Mouse (Mus musculus) ES-E14 (cell line): Measurements from ENCODE around the gene Ptpn1. TPM values are rescaled to one million over a fixed set of nuclear protein-coding genes. Genes with fewer than 3 reads are reported as not detected.

Source experiments
- DNase-seq: peaks from one replicate; pipeline ENCODE4 v3.0.0-alpha.2; 2013; ENCODE audit warnings: low read depth, low spot score
- H3K27ac ChIP-seq: 2 replicates; pipeline ENCODE4 v1.5.1; 2012; ENCODE audit warnings: low read depth, mild to moderate bottlenecking, low read length, moderate library complexity, mixed read lengths; ENCODE audit not compliant: poor library complexity, insufficient read depth, severe bottlenecking
- H3K36me3 ChIP-seq: 2 replicates; pipeline ENCODE4 v1.6.1; 2012; ENCODE audit warnings: mild to moderate bottlenecking, low read length, moderate library complexity, mixed read lengths; ENCODE audit not compliant: control insufficient read depth, poor library complexity, insufficient read depth, severe bottlenecking
- H3K4me1 ChIP-seq, 2 experiments: fragments of 150-350 bp in 1 of 2; sonication (generic) in 1 of 2; 2 replicates each; pipeline ENCODE4 v1.6.1; 2012; ENCODE audit warnings: low read length in 2 of 2, mild to moderate bottlenecking in 1 of 2, mixed read lengths in 1 of 2; ENCODE audit not compliant: control insufficient read depth in 2 of 2, insufficient read depth in 2 of 2, poor library complexity in 1 of 2
- H3K4me3 ChIP-seq, 2 experiments: fragments of 150-350 bp in 1 of 2; sonication (generic) in 1 of 2; 2 replicates each; pipeline ENCODE4 v1.5.1; 2012; ENCODE audit warnings: low read length in 2 of 2, low read depth in 1 of 2, mild to moderate bottlenecking in 1 of 2, mixed read lengths in 1 of 2; ENCODE audit not compliant: insufficient read depth in 1 of 2, poor library complexity in 1 of 2, severe bottlenecking in 1 of 2
- H3K9ac ChIP-seq: 2 replicates; pipeline ENCODE4 v1.6.1; 2012; ENCODE audit warnings: low read depth, mild to moderate bottlenecking, low read length, mixed read lengths; ENCODE audit not compliant: poor library complexity, insufficient read depth, severe bottlenecking
- H3K9me3 ChIP-seq: fragments of 150-350 bp; sonication (generic); 2 replicates; pipeline ENCODE4 v1.6.1; 2012; ENCODE audit warnings: low read depth, mild to moderate bottlenecking, low read length; ENCODE audit not compliant: control insufficient read depth, insufficient read depth
- CHD2 ChIP-seq: IDR thresholded peaks from 2 replicates; pipeline ENCODE4 v1.6.1; 2014; ENCODE audit warnings: mild to moderate bottlenecking, low read depth, low read length, inconsistent platforms
- HCFC1 ChIP-seq: IDR thresholded peaks from 2 replicates; pipeline ENCODE4 v1.6.1; 2012; ENCODE audit warnings: low read length, inconsistent platforms, borderline replicate concordance; ENCODE audit not compliant: insufficient read depth
- MAFK ChIP-seq: IDR thresholded peaks from 2 replicates; pipeline ENCODE4 v1.6.1; 2014; ENCODE audit warnings: mild to moderate bottlenecking, low read depth, low read length, inconsistent platforms; ENCODE audit not compliant: insufficient read depth
- ZC3H11A ChIP-seq: IDR thresholded peaks from 2 replicates; pipeline ENCODE4 v1.6.1; 2012; ENCODE audit warnings: low read depth, mild to moderate bottlenecking, inconsistent platforms, low read length, borderline replicate concordance
- ZNF384 ChIP-seq: IDR thresholded peaks from 2 replicates; pipeline ENCODE4 v1.6.1; 2012; ENCODE audit warnings: low read depth, low read length, inconsistent platforms
- in situ Hi-C, 2 experiments: fragments of 600-800 bp; cut with MboI; formaldehyde crosslinking; loops; one replicate each; pipeline ENCODE4 v1.15.1; 2025; ENCODE audit warnings: low sequenced_read_pairs in 2 of 2, inconsistent platforms in 1 of 2; ENCODE audit not compliant: unreplicated experiment in 2 of 2
- total RNA-seq: library from RNA; depleted of rRNA; stranded (reverse); fragments of 300-350 nt; gene quantifications from 2 replicates; pipeline ENCODE4 v1.2.3, GENCODE M21; 2012

The Ptpn1 gene
- total RNA-seq, 1 experiment, result 39.9 TPM

GRCm38 (mm10) chr2:167963176-167963575 is 31.3 kb downstream of the Ptpn1 start:
- DNase-seq, result no peak
- TF ChIP-seq CHD2, result no peak
- TF ChIP-seq ZNF384, result no peak
- no peak for TF ChIP-seq HCFC1
- no peak for TF ChIP-seq MAFK
- TF ChIP-seq ZC3H11A, result no peak
- Histone ChIP-seq H3K9me3 (no peaks in the 10 kb centered on the region), H3K36me3 (peaks cover 14% of the 10 kb centered on the region; the same call in 1 of the 2 replicates), H3K9ac (no peak overlapping the region), H3K4me3 (no peak overlapping the region), H3K27ac (no peak overlapping the region), H3K4me1 (peaks cover 0 to 6% of the 10 kb centered on the region in 2 experiments; a peak in 2 of 4 replicates)
- in situ Hi-C loops, result no loop called here

- Histone ChIP-seq H3K4me1 (peaks cover 0 to 6% of the 10 kb centered on the region in 2 experiments; a peak in 2 of 4 replicates), H3K9ac (no peak overlapping the region), H3K27ac (no peak overlapping the region), H3K4me3 (no peak overlapping the region), H3K36me3 (peaks cover 19% of the 10 kb centered on the region), H3K9me3 (no peaks in the 10 kb centered on the region)
- in situ Hi-C loops, result no loop called here
- TF ChIP-seq MAFK (no peak), ZNF384 (no peak), HCFC1 (no peak), ZC3H11A (no peak), CHD2 (no peak)
- no peak for DNase-seq
These were observed 32.0 kb downstream of the Ptpn1 start for GRCm38 (mm10) chr2:167963778-167964300.

DNA sequence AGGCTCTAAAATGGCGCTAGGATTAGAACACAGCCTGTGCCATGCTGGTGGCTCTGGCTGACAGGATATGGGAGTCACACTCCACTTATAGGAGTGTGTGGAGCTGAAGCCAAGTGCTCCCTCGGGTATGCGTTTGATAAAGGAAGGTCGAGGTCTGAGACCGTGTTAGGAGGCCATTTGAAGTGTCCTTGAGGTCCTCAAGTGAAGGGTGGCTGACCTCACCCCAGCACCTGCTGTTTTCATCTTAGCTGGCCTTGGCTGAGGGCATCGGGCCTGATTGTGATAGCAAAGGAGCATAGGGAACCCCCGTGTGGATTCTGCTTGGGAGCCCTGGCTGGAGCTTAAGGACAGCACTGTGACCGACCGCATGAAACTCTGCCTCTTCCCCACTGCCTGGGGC is 32.5 kb downstream of the Ptpn1 start:
- no peak overlapping the region for H3K9ac ChIP-seq
- in situ Hi-C loops, result no loop called here
- DNase-seq, result no peak

GRCm38 (mm10) chr2:167965911-167966310 is 34.1 kb downstream of the Ptpn1 start:
- Histone ChIP-seq H3K9ac (no peak overlapping the region), H3K9me3 (no peaks in the 10 kb centered on the region), H3K4me3 (no peak overlapping the region), H3K36me3 (peaks cover 19% of the 10 kb centered on the region), H3K27ac (no peak overlapping the region), H3K4me1 (peaks cover 0 to 4% of the 10 kb centered on the region in 2 experiments; a peak in 1 of 4 replicates)
- TF ChIP-seq MAFK (no peak), ZNF384 (no peak), ZC3H11A (no peak), CHD2 (no peak), HCFC1 (no peak)
- no peak for DNase-seq
- in situ Hi-C loops, result no loop called here

More for the DNA sequence above, 32.5 kb downstream of the Ptpn1 start:
- Histone ChIP-seq H3K4me3 (no peak overlapping the region), H3K27ac (no peak overlapping the region), H3K9me3 (no peaks in the 10 kb centered on the region), H3K36me3 (peaks cover 19% of the 10 kb centered on the region), H3K4me1 (peaks cover 0 to 6% of the 10 kb centered on the region in 2 experiments; a peak in 2 of 4 replicates)
- TF ChIP-seq HCFC1 (no peak), ZC3H11A (no peak)

GRCm38 (mm10) chr2:167968504-167968903 is 36.6 kb downstream of the Ptpn1 start:
- no peaks in the 10 kb centered on the region for H3K4me1 ChIP-seq
- no peak overlapping the region for H3K4me3 ChIP-seq
- TF ChIP-seq ZC3H11A (no peak), HCFC1 (no peak), MAFK (no peak)
- in situ Hi-C loops, result no loop called here
- no peak for DNase-seq
- peaks cover 25% of the 10 kb centered on the region for H3K36me3 ChIP-seq
- no peak overlapping the region for H3K27ac ChIP-seq
- H3K9me3 ChIP-seq, result no peaks in the 10 kb centered on the region
- no peak overlapping the region for H3K9ac ChIP-seq
